Mouse (Mus musculus) heart, adult 18-20 months (tissue): ENCODE results near the gene Nr5a2. TPM values are rescaled to one million over a fixed set of nuclear protein-coding genes. Genes with fewer than 3 reads are reported as not detected.
A peak's percentile ranks its signal among the peaks of the same experiment; 100 is the strongest.

Source experiments
- DNase-seq, 2 experiments: peaks; one replicate each; pipeline ENCODE4 v3.0.0; 2021 to 2022; ENCODE audit warnings: mixed read lengths in 1 of 2
- total RNA-seq, 2 experiments: library from RNA; stranded (reverse); gene quantifications; 2 replicates each; pipeline ENCODE4 v1.2.3; 2021

Gene Nr5a2
- total RNA-seq, 2 experiments from 2014 or later: 0.07 to 0.46 TPM

- peak; percentile 34 to 39 for DNase-seq
Measured at GRCm38 (mm10) chr1:136948511-136949275, 11.6 kb downstream of the Nr5a2 start.

- DNase-seq: peak in 1 of 2 experiments; percentile 6
Measured at GRCm38 (mm10) chr1:136948127-136948422, 12.2 kb downstream of the Nr5a2 start.

DNA sequence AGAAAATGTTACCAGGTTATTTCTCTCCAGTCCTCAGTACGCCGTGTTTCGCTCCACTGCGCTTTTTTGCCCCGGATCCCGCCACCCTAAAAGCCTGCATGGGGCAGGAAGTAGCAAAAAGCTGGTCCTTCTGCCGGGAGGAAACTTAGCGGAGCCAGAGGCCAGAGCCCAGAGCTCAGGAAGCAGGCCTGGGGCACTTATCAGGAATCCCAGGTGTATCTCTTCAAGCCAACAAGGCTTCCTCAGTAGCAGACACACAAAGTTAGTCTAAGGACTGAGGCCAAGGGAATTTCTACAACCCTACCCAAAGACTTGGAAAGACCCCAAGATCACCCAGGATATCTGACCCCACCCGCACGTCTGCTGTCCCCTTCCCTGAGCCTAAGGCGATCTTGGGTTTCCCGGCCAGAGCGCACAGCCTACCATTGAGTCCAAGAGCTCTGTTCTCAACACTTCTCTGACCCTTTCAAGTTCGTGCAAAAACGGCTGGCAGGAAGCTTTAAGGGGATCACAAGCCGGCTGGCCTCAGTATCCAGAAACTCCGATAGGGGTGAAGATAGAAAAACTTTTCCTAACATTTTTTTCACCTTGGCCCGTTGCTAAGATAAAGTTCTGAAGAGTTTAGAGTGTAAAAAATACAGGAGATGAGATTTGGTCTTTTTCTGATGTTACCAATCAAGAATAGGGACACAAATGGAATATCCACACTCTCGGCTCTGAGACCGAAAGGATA, 12.7 kb downstream of the Nr5a2 start:
- peak in 1 of 2 experiments; percentile 15 for DNase-seq

DNA sequence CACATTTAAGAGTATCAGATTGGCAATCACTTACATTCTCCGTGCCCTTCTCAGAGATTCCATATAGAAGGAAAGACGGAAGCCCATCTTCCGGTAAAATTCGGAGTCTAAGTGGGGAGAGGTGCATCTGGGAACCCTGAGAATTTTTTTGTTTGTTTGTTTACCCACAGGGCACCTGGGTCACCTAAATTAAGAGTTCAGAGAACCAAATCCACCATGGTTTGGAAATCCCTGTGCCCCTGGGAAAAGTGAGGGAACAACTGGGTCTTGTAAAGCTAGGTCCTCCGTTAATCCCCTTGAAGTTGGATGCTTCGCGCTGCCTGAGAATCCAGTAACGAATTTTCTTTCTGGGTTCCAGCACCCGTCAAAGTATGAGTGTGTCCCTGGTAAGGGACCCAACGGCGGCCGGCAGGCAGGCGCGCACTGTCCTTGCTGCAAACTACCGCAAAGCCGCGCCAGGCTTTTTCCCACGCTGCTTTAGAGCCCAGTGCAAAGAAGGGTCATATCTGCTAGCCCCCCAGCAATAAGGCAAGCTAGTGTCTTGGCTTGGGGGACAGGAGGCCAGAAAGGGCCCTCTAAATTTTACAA, 13.3 kb downstream of the Nr5a2 start:
- DNase-seq: peak in 1 of 2 experiments; percentile 10

DNA sequence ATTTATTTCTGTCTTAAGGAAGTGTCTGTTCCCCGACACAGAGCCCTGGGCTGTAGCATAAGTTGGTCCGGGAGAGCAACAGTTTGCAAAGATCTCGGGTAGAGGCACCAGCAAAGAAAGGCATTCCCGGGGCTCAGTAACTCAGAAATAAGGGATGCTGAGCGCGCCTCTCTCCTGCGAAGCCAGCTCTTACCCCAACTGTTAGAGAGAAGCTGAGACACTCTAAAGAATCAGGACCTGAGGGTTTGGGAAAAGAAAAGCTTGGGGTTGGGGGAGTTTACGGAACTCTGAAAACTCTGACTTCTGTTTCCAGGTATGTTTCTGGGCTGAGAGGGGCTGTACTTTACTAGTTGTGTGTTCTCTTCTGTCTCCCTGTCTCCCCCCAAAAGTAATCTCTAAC, 13.8 kb downstream of the Nr5a2 start:
- DNase-seq: peak in 1 of 2 experiments; percentile 5

DNA sequence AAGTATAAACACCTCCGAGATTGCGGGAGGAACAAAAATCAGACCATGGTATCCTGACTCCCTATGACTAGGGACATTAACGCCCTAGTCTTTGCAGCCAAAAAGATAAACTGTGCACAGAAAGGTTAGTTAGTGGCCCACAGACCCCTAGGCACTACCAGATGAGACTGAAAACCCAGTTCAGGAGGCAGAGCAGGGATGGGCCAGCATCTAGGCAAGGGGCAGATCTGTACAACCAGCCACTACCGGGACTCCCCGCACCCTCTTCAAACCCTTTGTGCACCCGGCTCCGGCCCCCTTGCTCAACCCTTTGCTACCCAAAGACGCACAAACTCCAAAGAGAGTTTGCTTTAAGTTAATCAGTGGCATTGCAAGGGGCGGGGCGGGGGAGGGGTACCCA, 14.4 kb downstream of the Nr5a2 start:
- no peak for DNase-seq

- DNase-seq: no peak
Measured at GRCm38 (mm10) chr1:136945426-136945825, 14.8 kb downstream of the Nr5a2 start.

- no peak for DNase-seq
Measured at GRCm38 (mm10) chr1:136940603-136941002, 19.6 kb downstream of the Nr5a2 start.

DNA sequence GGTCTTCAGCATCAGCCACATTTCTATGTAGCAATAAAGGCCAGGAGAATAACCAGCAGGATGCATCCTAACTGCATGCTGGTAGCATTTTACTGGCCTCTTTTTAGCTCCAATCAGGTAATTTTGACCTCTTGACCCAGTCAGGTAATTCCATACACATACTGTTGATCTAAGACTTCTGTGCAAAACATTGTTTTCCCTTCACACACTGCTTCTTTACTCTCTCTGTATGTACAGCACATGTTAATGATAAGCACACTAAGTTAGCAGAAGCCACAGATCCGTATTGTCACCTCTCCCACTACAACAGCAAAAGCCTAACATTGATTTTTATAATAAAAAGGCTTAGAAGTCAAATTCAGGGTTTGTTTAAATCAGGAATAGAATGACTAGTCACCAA, 21.0 kb downstream of the Nr5a2 start:
- no peak for DNase-seq

DNA sequence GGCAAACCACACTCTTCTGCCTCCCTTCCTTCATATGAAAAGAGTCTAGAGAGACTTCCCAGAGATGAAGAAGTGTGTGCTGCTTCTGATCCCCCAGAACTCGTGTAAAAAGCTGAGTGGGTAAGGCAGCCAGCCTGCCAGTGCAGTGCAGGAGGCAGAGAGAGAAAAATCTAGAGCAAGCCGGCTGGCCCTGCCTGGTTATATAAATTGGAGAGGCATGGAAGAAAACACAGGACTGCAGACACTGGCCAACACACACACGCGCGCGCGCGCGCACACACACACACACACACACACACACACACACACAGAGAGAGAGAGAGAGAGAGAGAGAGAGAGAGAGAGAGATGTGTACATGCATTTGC, 24.3 kb downstream of the Nr5a2 start:
- no peak for DNase-seq

DNA sequence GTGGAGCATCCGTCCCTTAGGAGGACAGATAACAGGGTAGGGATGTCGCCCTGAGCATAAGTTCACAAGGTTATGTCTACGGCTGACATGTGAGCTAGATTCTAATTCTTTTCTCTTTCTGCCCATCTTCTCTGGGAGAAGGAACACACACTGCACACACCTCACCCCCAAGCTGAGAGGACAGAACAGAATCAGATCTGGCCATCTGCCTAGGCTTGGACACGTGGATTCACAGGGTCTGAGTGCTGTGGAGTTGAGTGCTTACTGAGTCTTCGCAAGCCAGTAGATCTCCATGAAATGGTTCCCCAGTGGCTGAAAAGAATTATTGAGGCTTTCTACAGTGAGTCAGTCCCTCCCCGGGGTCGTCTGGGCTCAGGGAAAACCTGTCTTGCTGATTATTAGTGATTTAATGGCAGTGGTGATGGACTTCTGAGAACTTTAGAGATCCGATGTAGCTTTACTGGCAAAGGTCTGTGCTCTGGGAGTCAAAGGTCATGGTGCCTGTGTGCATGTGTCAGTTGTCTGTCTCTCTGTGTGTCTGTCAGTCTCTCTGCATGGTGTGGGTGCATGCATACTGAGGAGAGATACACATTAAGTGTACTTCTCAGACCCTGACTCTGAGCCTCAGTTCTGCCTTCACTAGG, 24.8 kb downstream of the Nr5a2 start:
- no peak for DNase-seq

DNA sequence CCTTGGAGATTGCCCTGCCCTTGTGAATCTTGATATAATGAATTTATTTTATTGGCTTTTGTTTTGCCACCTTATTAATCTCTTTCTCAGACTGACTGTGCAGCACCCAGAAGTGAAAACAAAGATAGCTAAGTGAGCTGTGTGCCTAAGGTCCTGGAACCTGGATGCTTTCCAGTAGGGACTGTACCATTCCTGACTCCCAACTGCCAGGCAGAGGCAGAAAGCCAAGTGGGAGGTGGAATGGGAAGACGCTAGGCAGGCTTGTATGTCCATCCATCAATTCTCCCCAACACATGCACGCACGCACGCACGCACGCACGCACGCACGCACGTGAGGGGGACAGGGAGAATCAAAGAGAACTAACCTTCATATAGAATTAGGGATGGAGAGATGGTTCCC, 26.2 kb downstream of the Nr5a2 start:
- DNase-seq: peak; percentile 11 to 16

DNA sequence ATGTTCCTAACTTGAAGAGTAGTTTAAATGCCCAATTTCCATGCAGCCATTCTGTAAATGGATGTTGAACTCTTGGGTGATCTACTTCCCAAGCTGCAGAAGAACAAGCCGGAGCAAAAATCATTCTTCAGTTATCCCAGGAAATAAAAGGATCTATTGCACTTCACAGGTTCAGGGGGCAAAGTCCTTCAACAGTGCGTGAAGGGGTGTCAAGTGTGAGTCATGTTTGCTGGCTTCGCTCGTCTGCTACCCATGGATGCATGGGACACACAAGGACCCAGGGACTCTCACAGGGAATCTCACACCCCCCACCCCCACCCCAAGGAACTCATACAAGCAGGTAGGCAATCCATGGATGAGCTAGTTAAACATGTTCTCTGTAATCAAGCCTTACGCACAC, 29.2 kb downstream of the Nr5a2 start:
- no peak for DNase-seq

DNA sequence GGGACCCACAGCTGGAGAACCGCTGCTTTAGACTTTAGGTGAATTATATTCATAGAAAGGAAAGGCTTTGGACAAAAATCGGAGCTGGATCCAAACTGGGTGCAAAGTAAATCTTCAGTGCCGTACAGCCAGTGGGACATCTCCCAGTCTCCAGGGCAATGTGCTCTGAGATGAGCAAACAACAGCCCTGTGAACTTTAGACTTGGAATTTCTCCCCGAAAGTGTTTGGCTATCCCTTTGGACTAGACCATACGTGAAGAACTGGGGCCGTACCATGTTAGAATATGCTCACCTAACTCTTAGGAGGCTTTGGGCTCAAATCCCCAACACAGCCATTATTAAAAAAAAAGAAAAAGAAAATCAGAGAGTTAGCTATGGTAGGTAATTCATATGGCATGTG, 30.5 kb downstream of the Nr5a2 start:
- DNase-seq: no peak

DNA sequence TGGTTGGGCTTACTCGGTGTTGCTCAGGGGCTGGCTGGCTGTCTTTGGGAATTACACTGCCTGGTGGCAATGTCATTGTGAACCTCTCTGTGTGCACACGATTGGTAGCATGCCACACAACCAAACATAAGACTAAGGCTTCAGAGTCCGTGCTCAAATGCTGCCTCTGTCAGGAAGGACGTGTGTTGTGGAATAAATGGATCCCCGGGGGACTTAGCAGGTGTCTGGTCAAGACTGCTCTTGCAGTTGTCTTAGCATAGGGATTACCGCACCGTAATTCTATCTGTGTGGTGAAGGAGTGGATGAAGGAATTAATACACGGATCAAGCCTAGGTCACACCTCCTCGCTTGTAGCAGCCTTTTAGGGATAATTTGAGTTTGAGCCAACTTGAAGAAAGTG, 32.8 kb downstream of the Nr5a2 start:
- DNase-seq: no peak

DNA sequence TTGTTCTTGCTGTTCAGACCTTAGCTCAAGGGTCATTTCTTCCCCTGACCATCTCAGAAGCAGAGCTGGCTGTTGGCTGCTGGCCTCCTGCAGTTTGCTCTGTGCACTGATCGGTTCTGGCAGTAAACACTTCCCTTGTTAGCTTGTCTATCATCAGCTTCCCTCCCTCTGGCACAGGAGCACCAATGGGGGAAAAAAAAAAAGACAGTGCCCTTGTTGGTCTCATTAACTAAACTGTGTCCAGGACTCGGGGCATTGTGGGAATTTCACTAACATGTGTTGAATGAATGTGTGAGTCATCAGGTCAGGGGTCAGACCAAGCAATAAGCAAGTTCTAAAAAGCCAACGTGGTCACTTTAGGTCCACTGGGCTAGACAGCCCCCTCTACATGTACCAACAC, 34.2 kb downstream of the Nr5a2 start:
- DNase-seq: no peak

DNA sequence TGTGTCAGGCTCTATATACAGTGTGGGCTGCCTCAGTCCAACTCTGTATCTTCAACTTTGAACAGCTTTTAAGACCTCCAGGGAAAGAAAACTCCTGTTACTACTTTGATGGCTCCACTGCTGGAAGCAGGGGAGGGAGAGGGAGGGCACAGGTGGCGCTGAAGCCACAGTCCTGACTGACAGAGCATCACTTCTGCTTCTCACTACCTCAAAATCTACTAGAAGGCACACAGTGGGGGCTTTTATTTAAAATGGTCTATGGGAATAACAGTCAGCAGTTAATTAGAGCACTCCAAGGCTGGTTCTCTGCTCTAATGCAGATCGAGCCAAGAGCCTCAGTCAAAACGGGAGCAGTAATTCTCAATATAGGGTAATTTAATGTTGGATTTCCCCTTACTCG, 40.2 kb downstream of the Nr5a2 start:
- DNase-seq: no peak

- peak; percentile 24 to 27 for DNase-seq
Measured at GRCm38 (mm10) chr1:136918791-136919190, 41.5 kb downstream of the Nr5a2 start.

DNA sequence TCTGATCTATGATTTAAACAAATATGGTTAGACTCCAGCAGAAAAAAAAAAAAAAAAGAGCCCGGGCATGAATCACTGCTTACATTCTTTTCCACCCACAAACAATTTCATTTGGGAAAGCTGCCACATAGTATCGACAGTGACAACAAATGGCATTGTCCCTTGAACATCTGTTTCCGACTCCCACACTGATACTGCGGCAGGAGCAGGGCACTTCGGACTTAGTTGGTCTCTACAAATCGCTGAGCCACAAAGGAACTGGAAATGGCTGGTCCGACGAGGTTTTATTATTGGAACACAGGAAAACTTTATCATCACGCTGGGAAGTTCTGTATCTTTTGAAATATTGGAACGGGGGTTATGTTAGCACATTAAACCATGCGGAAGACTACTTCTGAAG, 44.8 kb downstream of the Nr5a2 start:
- peak; percentile 30 to 55 for DNase-seq

DNA sequence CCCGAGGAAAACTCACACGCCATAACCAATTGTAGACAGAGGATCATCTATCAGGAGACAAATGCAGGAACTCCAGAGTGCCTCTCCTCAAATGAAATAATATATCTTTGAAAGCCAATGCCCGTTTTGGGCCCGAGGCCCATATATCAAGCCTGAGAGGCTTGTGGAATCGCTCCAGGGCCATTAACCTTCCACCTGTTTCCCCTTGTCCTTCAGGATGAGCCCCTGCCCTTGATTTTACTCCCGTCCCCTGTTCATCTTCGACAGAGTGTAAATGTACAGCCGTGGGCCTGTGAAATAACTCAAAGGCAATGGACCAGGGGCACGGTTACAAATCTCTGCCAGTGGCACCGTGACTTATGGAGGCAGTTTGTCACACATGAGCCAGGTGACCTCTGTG, 48.3 kb downstream of the Nr5a2 start:
- no peak for DNase-seq

- DNase-seq: no peak
Measured at GRCm38 (mm10) chr1:136911594-136911860, 48.7 kb downstream of the Nr5a2 start.

- no peak for DNase-seq
Measured at GRCm38 (mm10) chr1:136910741-136911593, 49.3 kb downstream of the Nr5a2 start.
